Mouse (Mus musculus) adrenal gland (tissue): ENCODE data around the gene Vps29.

Source experiments
- intact Hi-C: fragments of 180-260 bp; cut with DNase I; formaldehyde crosslinking; loops from one replicate; pipeline ENCODE4 v1.15.1; 2025

Gene Vps29

GRCm38 (mm10) chr5:122393887-122394286 is 39.7 kb downstream of the Vps29 start:
- intact Hi-C loops, result loop anchor here (5.0 to 10.0 kb wide), 2 partner anchors 127 to 259 kb away; no protein-coding TSS in a partner anchor

GRCm38 (mm10) chr5:122396791-122397190 is 42.6 kb downstream of the Vps29 start:
- intact Hi-C loops, result loop anchor here (10.0 kb wide), 1 partner anchor 262 kb away; no protein-coding TSS in a partner anchor

GRCm38 (mm10) chr5:122397495-122397894 is 43.3 kb downstream of the Vps29 start:
- intact Hi-C loops, result loop anchor here (10.0 kb wide), 1 partner anchor 263 kb away; no protein-coding TSS in a partner anchor

GRCm38 (mm10) chr5:122399871-122400270 is 45.7 kb downstream of the Vps29 start:
- intact Hi-C loops, result loop anchor here (5.0 to 10.0 kb wide), 3 partner anchors 227 to 327 kb away; no protein-coding TSS in a partner anchor

GRCm38 (mm10) chr5:122400628-122401302 is 46.6 kb downstream of the Vps29 start:
- intact Hi-C loops, result loop anchor here (5.0 kb wide), 2 partner anchors 227 to 327 kb away; no protein-coding TSS in a partner anchor

GRCm38 (mm10) chr5:122401303-122401640 is 47.1 kb downstream of the Vps29 start:
- intact Hi-C loops, result loop anchor here (5.0 kb wide), 2 partner anchors 226 to 326 kb away; no protein-coding TSS in a partner anchor

- intact Hi-C loops, result loop anchor here (5.0 kb wide), 2 partner anchors 225 to 325 kb away; no protein-coding TSS in a partner anchor
Measured at GRCm38 (mm10) chr5:122402160-122402559, 48.0 kb downstream of the Vps29 start.

- intact Hi-C loops, result loop anchor here (5.0 kb wide), 2 partner anchors 225 to 325 kb away; no protein-coding TSS in a partner anchor
Measured at GRCm38 (mm10) chr5:122402772-122403171, 48.6 kb downstream of the Vps29 start.

GRCm38 (mm10) chr5:122403362-122403761 is 49.2 kb downstream of the Vps29 start:
- intact Hi-C loops, result loop anchor here (5.0 kb wide), 2 partner anchors 224 to 324 kb away; no protein-coding TSS in a partner anchor

GRCm38 (mm10) chr5:122405537-122405936 is 51.4 kb downstream of the Vps29 start:
- intact Hi-C loops, result no loop called here

GRCm38 (mm10) chr5:122409692-122410645 is 55.8 kb downstream of the Vps29 start:
- intact Hi-C loops, result no loop called here

GRCm38 (mm10) chr5:122411892-122412291 is 57.7 kb downstream of the Vps29 start:
- intact Hi-C loops, result no loop called here

- intact Hi-C loops, result no loop called here
Measured at GRCm38 (mm10) chr5:122412826-122413225, 58.7 kb downstream of the Vps29 start.

- intact Hi-C loops, result no loop called here
Measured at GRCm38 (mm10) chr5:122414351-122414750, 60.2 kb downstream of the Vps29 start.
